Mouse (Mus musculus) kidney, adult 2 months (tissue): Measurements from ENCODE around the gene Akap10.

ENCODE experiments used
- CTCF ChIP-seq: fragments of 200-500 bp; conservative IDR thresholded peaks from 2 replicates; pipeline ENCODE4 v1.5.1; 2011; ENCODE audit warnings: low read depth, mild to moderate bottlenecking, control low read depth, low read length, moderate library complexity, mixed read lengths; ENCODE audit not compliant: insufficient read depth, insufficient read length
- POLR2A ChIP-seq: fragments of 200-500 bp; IDR thresholded peaks from one replicate; pipeline ENCODE4 v1.6.1; 2011; ENCODE audit warnings: low read depth, low read length, control low read depth

DNA sequence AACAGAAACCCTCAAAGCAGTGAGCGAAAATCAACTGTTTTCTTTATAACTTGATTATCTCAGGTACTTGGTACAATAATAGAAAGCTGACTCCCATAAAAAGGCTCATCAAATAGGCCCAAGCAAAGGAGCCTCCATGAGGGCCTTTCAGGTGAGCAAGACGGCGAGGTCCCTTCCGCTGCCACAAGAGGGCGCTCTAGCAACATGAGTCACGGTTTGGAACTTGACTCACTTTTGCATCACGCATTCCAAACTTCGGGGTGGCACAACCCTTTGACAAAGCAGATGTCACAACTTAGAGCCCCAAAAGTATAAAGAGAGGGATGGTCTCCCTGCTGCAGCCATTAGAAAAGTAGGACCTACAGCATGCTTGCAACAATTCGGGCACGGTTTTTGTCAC lies 20.6 kb upstream of the Akap10 start:
- TF ChIP-seq CTCF = peak; percentile 90
- TF ChIP-seq POLR2A = no peak
